Comparison of ENCODE assay signal across 16 mouse cellular contexts in the genomic region with DNA sequence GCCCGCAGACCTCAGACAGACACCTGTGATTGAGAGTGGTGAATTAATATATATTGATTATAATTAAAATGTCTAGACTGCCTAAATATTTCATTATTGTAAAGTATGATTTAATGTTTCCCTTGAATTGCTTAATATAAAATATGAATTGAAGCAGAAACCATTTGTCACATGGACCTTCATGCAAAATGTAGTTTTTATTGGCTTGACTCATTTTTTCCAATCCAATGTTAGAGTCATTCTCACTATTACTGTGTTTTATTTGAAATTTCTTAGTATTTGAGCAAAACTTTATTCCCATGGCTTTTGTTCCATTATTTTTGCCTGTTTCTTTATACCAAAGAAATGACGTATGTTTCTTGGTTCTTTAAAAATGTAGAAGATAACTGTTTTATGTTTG.
"Had no signal": no experiment of that assay in that cellular context is flagged by ENCODE, and none has a peak within 500 bp of the region (broad histone marks: within the 10 kb centered on the region; RNA-seq: fewer than 3 reads in every experiment).

No protein-coding gene starts in this region.

- H3K27me3 ChIP-seq: neural tube, embryonic 13.5 days; neural tube, embryonic 15.5 days; stomach, embryonic 15.5 days had no signal

- H3K36me3 ChIP-seq: neural tube, embryonic 13.5 days; neural tube, embryonic 15.5 days; stomach, embryonic 15.5 days had no signal

- H3K9me3 ChIP-seq: neural tube, embryonic 13.5 days; neural tube, embryonic 15.5 days; stomach, embryonic 15.5 days had no signal

- H3K4me2 ChIP-seq: neural tube, embryonic 13.5 days; neural tube, embryonic 15.5 days; stomach, embryonic 15.5 days had no signal

- H3K4me1 ChIP-seq: neural tube, embryonic 13.5 days; neural tube, embryonic 15.5 days; stomach, embryonic 15.5 days had no signal

- H3K4me3 ChIP-seq: neural tube, embryonic 13.5 days; neural tube, embryonic 15.5 days; stomach, embryonic 15.5 days had no signal

- H3K27ac ChIP-seq: neural tube, embryonic 13.5 days; neural tube, embryonic 15.5 days; stomach, embryonic 15.5 days; stomach, postnatal 0 days had no signal

- DNase-seq: retina, postnatal 1 day; right cerebral cortex, adult 18-20 months; right cerebral cortex, postnatal 14 days; right cerebral cortex, postnatal 25 days; right cerebral cortex, postnatal 4 days; spleen, adult 18-20 months; thymus, adult 18-20 months; thymus, adult 2 months; thymus, postnatal 14 days; thymus, postnatal 25 days; thymus, postnatal 36 days; thymus, postnatal 4 days had no signal

- H3K9ac ChIP-seq: neural tube, embryonic 13.5 days; neural tube, embryonic 15.5 days; stomach, embryonic 15.5 days had no signal
